Mouse (Mus musculus): Measurements from ENCODE around the gene Mucl1. TPM values are rescaled to one million over a fixed set of nuclear protein-coding genes. Genes with fewer than 3 reads are reported as not detected.

Gene Mucl1
- polyA plus RNA-seq (2015; fragmentation: Nextera tagmentation; extraction: Ambion mirVana): not detected in 2 replicates

GRCm38 (mm10) chr15:103755369-103755768 is at the start of gene Mucl1:
TSS of gene Mucl1 (minus strand) at chr15:103755469.

Other genes with a start within 250 kb of the Mucl1 start
- gene Ppp1r1a, start 217.5 kb downstream of the Mucl1 start, polyA plus RNA-seq (2015; fragmentation: Nextera tagmentation; extraction: Ambion mirVana): 0.32 and 0.42 TPM in 2 replicates
- not detected in 2 replicates for gene Glycam1, start 190.4 kb downstream of the Mucl1 start, polyA plus RNA-seq (2015; fragmentation: Nextera tagmentation; extraction: Ambion mirVana)
- not detected in 2 replicates for gene Mucl2, start 143.8 kb upstream of the Mucl1 start, polyA plus RNA-seq (2015; fragmentation: Nextera tagmentation; extraction: Ambion mirVana)

All from spleen, postnatal 0 days (tissue).